Mouse (Mus musculus): Measurements from ENCODE around the gene Igsf11.

GRCm38 (mm10) chr16:38864358-38864757, 28.1 kb upstream of the Igsf11 start:
- TF ChIP-seq CTCF (IDR thresholded peaks at IDR 0.05; ENCODE audit: low read depth, low read length) (no peak), POLR2A (IDR thresholded peaks at IDR 0.05; ENCODE audit: extremely low read depth, insufficient read depth, low read length) (no peak)

All from liver, adult 2 months (tissue).